ENCODE assay signal across 8 mouse cellular contexts in genomic region chr1:172368768-172369418, GRCm38 (mm10). TPM values are rescaled to one million over a fixed set of nuclear protein-coding genes. Genes with fewer than 3 reads are reported as not detected.
DNase-seq lines count a peak whose midpoint lies in the region; ATAC-seq and TF ChIP-seq lines count a peak whose summit lies in the region.

No protein-coding gene starts in this region.

- H3K4me2 ChIP-seq in limb, embryonic 15.5 days = peak overlapping the region; percentile 19; the same call in 1 of the 2 replicates
- peak overlapping the region; percentile 5; the same call in 1 of the 2 replicates for H3K4me2 ChIP-seq in midbrain, embryonic 15.5 days

- no peaks in the 10 kb centered on the region for H3K4me1 ChIP-seq in limb, embryonic 15.5 days
- H3K4me1 ChIP-seq in midbrain, embryonic 15.5 days = 0 out of 2 replicates have a peak, but pooled peaks cover 2% of the 10 kb centered on the region
- H3K4me1 ChIP-seq in thymus, adult 2 months (replicated peaks; ENCODE audit: control insufficient read depth, insufficient read depth, low read length) = peaks cover 7% of the 10 kb centered on the region

- H3K36me3 ChIP-seq in limb, embryonic 15.5 days = no peaks in the 10 kb centered on the region
- H3K36me3 ChIP-seq in midbrain, embryonic 15.5 days (replicated peaks) = no peaks in the 10 kb centered on the region
- H3K36me3 ChIP-seq in thymus, adult 2 months (ENCODE audit: control insufficient read depth, insufficient read depth, low read length) = no peaks in the 10 kb centered on the region

- 27% methylated on average over 23 of the region's 23 CpGs for WGBS in limb, embryonic 15.5 days
- 33% methylated on average over 23 of the region's 23 CpGs for WGBS in midbrain, embryonic 15.5 days
- WGBS in thymus, adult 2 months = 22% methylated on average over 23 of the region's 23 CpGs

- peak; percentile 85; the same call in 1 of the 2 replicates for TF ChIP-seq CTCF in thymus, adult 2 months (IDR thresholded peaks at IDR 0.05; ENCODE audit: borderline replicate concordance, control insufficient read depth, extremely low read depth, insufficient read depth, low read length, poor library complexity)

- H3K27ac ChIP-seq in limb, embryonic 15.5 days = no peak overlapping the region
- H3K27ac ChIP-seq in midbrain, embryonic 15.5 days = no peak overlapping the region
- no peak overlapping the region for H3K27ac ChIP-seq in thymus, adult 2 months (ENCODE audit: control insufficient read depth, insufficient read depth, low read length)

- no peak for ATAC-seq in limb, embryonic 15.5 days (ENCODE audit: insufficient number of reproducible peaks, low FRiP score, low TSS enrichment, low read depth)
- peak; percentile 59 for ATAC-seq in midbrain, embryonic 15.5 days (replicated peaks)

- no peaks in the 10 kb centered on the region; the same call in 1 of the 2 replicates for H3K27me3 ChIP-seq in limb, embryonic 15.5 days
- no peaks in the 10 kb centered on the region for H3K27me3 ChIP-seq in midbrain, embryonic 15.5 days (replicated peaks)
- H3K27me3 ChIP-seq in thymus, adult 2 months (ENCODE audit: control insufficient read depth, insufficient read depth, low read length) = no peaks in the 10 kb centered on the region

- no peak overlapping the region for H3K4me3 ChIP-seq in limb, embryonic 15.5 days
- no peak overlapping the region for H3K4me3 ChIP-seq in midbrain, embryonic 15.5 days
- no peak overlapping the region for H3K4me3 ChIP-seq in thymus, adult 2 months (ENCODE audit: control insufficient read depth, insufficient read depth, low read length)

- intact Hi-C loops in heart, postnatal 36 days (cut with DNase I) = no loop called here

- H3K9ac ChIP-seq in limb, embryonic 15.5 days = no peak overlapping the region
- H3K9ac ChIP-seq in midbrain, embryonic 15.5 days = no peak overlapping the region

- no peak for TF ChIP-seq POLR2A in thymus, adult 2 months (IDR thresholded peaks at IDR 0.05; ENCODE audit: control insufficient read depth, extremely low read depth, insufficient read depth, low read length, poor library complexity)

- no peaks in the 10 kb centered on the region for H3K9me3 ChIP-seq in limb, embryonic 15.5 days
- no peaks in the 10 kb centered on the region for H3K9me3 ChIP-seq in midbrain, embryonic 15.5 days

- peak; percentile 52 for DNase-seq in 416B (ENCODE audit: low read depth)
- DNase-seq in CD4-positive helper T cell, adult 2 months (ENCODE audit: low read depth, low spot score) = peak; percentile 80
- peak; percentile 71 for DNase-seq in embryo, embryonic 10 days (ENCODE audit: low spot score)
- DNase-seq in heart, postnatal 36 days = peak; percentile 27 to 31
- peak; percentile 89 for DNase-seq in thymus, adult 2 months
- DNase-seq in frontal cortex, postnatal 36 days (ENCODE audit: low spot score in 2 of 2) = no peak

RNA-seq across cellular contexts. Expression of gene Pigm, which starts 7.5 kb away (rescaled TPM):
- total RNA-seq in heart, postnatal 36 days (2021) = 1 to 10 TPM; 4.4 to 4.8 TPM
- polyA plus RNA-seq in limb, embryonic 15.5 days (2015; fragmentation: Nextera tagmentation; extraction: Ambion mirVana) = 4.9 and 5.2 TPM in 2 replicates
- polyA plus RNA-seq in midbrain, embryonic 15.5 days (2015; fragmentation: Nextera tagmentation; extraction: Ambion mirVana) = 4.0 and 4.1 TPM in 2 replicates
- 20.8 and 25.3 TPM in 2 replicates for polyA plus RNA-seq in thymus, adult 2 months (2012; rRNA removed)

RNA-seq across cellular contexts. Expression of gene Kcnj10, which starts 27.9 kb away (rescaled TPM):
- total RNA-seq in heart, postnatal 36 days (2021) = under 1 TPM; 0.05 to 0.11 TPM
- polyA plus RNA-seq in limb, embryonic 15.5 days (2015; fragmentation: Nextera tagmentation; extraction: Ambion mirVana) = 0.04 and 0.05 TPM in 2 replicates
- polyA plus RNA-seq in midbrain, embryonic 15.5 days (2015; fragmentation: Nextera tagmentation; extraction: Ambion mirVana) = 1.8 TPM in 2 replicates
- polyA plus RNA-seq in thymus, adult 2 months (2012; rRNA removed) = 3.2 and 3.9 TPM in 2 replicates

RNA-seq across cellular contexts. Expression of gene Kcnj9, which starts 39.8 kb away (rescaled TPM):
- not detected for total RNA-seq in heart, postnatal 36 days (2021)
- polyA plus RNA-seq in limb, embryonic 15.5 days (2015; fragmentation: Nextera tagmentation; extraction: Ambion mirVana) = 0.04 and 0.09 TPM in 2 replicates
- polyA plus RNA-seq in midbrain, embryonic 15.5 days (2015; fragmentation: Nextera tagmentation; extraction: Ambion mirVana) = 5.6 and 5.9 TPM in 2 replicates
- 1.5 TPM in 2 replicates for polyA plus RNA-seq in thymus, adult 2 months (2012; rRNA removed)

Comparison
In these comparisons a context has a peak if more than half of its experiments do, and no peak if none do; other contexts are left out.
1. DNase-seq: peak in 416B (single experiment), CD4-positive helper T cell, adult 2 months (single experiment), embryo, embryonic 10 days (single experiment), heart, postnatal 36 days (2 of 2) and thymus, adult 2 months (single experiment); none in frontal cortex, postnatal 36 days (0 of 2).